Mouse (Mus musculus) heart, adult 2 months (tissue): ENCODE results near the gene Nkiras1. TPM values are rescaled to one million over a fixed set of nuclear protein-coding genes. Genes with fewer than 3 reads are reported as not detected.
"Not testable (repeated sequence)": the region's sequence is repeated elsewhere in the genome, so short reads cannot be mapped to it uniquely, and the experiment has no call there.

ENCODE experiments used
- DNase-seq, 2 experiments: peaks; one replicate each; pipeline ENCODE4 v3.0.0; 2021
- H3K27ac ChIP-seq: fragments of 200-600 bp; 2 replicates; pipeline ENCODE4 v1.8.1; 2022
- H3K27me3 ChIP-seq: fragments of 200-500 bp; 2 replicates; pipeline ENCODE4 v1.6.1; 2012; ENCODE audit warnings: mild to moderate bottlenecking, low read length, inconsistent platforms, mixed read lengths; ENCODE audit not compliant: control insufficient read depth, insufficient read depth
- H3K36me3 ChIP-seq: fragments of 200-500 bp; 2 replicates; pipeline ENCODE4 v1.6.1; 2012; ENCODE audit warnings: low read length, inconsistent platforms; ENCODE audit not compliant: control insufficient read depth, insufficient read depth
- H3K4me1 ChIP-seq: fragments of 200-500 bp; 2 replicates; pipeline ENCODE4 v1.6.1; 2011; ENCODE audit warnings: low read length; ENCODE audit not compliant: control insufficient read depth, insufficient read depth
- H3K4me3 ChIP-seq: fragments of 200-600 bp; 2 replicates; pipeline ENCODE4 v1.8.1; 2022
- H3K79me2 ChIP-seq: fragments of 200-500 bp; replicated peaks from 2 replicates; pipeline ENCODE4 v1.6.1; 2012; ENCODE audit warnings: mild to moderate bottlenecking, inconsistent platforms, low read length, moderate library complexity, mixed read lengths; ENCODE audit not compliant: control insufficient read depth, insufficient read depth
- H3K9ac ChIP-seq: fragments of 200-500 bp; 2 replicates; pipeline ENCODE4 v1.6.1; 2012; ENCODE audit warnings: low read depth, mild to moderate bottlenecking, control low read depth, inconsistent platforms, low read length, mixed read lengths
- CTCF ChIP-seq: fragments of 200-600 bp; IDR thresholded peaks from 2 replicates; pipeline ENCODE4 v1.8.1; 2022; ENCODE audit warnings: antibody characterized with exemption, mild to moderate bottlenecking, moderate library complexity
- EP300 ChIP-seq: fragments of 200-500 bp; IDR thresholded peaks from 2 replicates; pipeline ENCODE4 v1.6.1; 2011; ENCODE audit warnings: low read depth, low read length, control low read depth; ENCODE audit not compliant: insufficient read depth
- POLR2A ChIP-seq: fragments of 200-500 bp; IDR thresholded peaks from 2 replicates; pipeline ENCODE4 v1.6.1; 2011; ENCODE audit warnings: mild to moderate bottlenecking, low read depth, low read length, control low read depth; ENCODE audit not compliant: insufficient read depth
- WGBS: fragments of 180-500 bp; shearing (Covaris S2); methylation state at CpG from one replicate; pipeline ENCODE4 v1.1.7; 2018; 5-methylcytosine and 5-hydroxymethylcytosine counted together
- intact Hi-C: fragments of 180-260 bp; cut with DNase I; formaldehyde crosslinking; loops from one replicate; pipeline ENCODE4 v1.15.1; 2025
- polyA plus RNA-seq: library from polyadenylated mRNA; depleted of rRNA; stranded (reverse); fragments of >200 nt; gene quantifications from 2 replicates; pipeline ENCODE4 v1.2.3, GENCODE M21; 2012
- total RNA-seq, 2 experiments: library from RNA; stranded (reverse); gene quantifications; 2 replicates each; pipeline ENCODE4 v1.2.3; 2021

Nkiras1 gene
- total and polyA plus RNA-seq, 3 experiments, result 12.7 to 35.9 (median 31.5) TPM

DNA sequence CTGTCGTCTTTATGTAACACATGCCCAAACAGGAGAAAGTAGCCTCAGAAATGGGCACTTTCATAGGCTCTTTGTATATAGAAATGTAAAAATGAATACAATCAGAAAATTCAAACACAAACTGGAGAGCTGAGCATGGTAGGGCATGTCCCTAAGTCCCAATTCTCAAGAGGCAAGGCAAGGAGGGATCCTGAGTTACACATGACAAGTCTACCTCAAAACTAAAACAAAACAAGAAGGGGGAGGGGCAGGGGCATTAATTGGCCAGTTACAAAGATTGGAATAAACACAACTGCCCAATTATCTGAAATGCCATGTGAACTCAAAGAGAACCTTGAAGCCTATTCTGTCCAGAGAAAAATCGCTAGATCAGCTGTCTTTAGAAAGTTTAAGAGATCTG, 37.9 kb upstream of the Nkiras1 start:
- WGBS, result 73% methylated on average over 2 of the region's 2 CpGs
- no peak for DNase-seq
- no peak overlapping the region for H3K9ac ChIP-seq

GRCm38 (mm10) chr14:18233981-18234960, 36.7 kb upstream of the Nkiras1 start:
- WGBS, result 15% methylated on average over 5 of the region's 5 CpGs
- no peak for TF ChIP-seq EP300
- no peak for TF ChIP-seq CTCF
- TF ChIP-seq POLR2A, result no peak
- peak overlapping the region; percentile 9; the same call in 1 of the 2 replicates for H3K4me3 ChIP-seq
- DNase-seq, result peak in 1 of 2 experiments; percentile 48
- H3K9ac ChIP-seq, result peak overlapping the region; percentile 47; the same call in 1 of the 2 replicates
- H3K4me1 ChIP-seq, result peaks cover 16% of the 10 kb centered on the region
- peak overlapping the region; percentile 78 for H3K27ac ChIP-seq
- no peaks in the 10 kb centered on the region for H3K27me3 ChIP-seq
- intact Hi-C loops, result no loop called here
- H3K36me3 ChIP-seq, result peaks cover 35% of the 10 kb centered on the region
- peaks cover 8% of the 10 kb centered on the region for H3K79me2 ChIP-seq

More for the DNA sequence above, 37.9 kb upstream of the Nkiras1 start:
- no peak for TF ChIP-seq CTCF
- TF ChIP-seq EP300, result no peak
- TF ChIP-seq POLR2A, result no peak
- no peak overlapping the region for H3K4me3 ChIP-seq
- peaks cover 35% of the 10 kb centered on the region for H3K36me3 ChIP-seq
- peak overlapping the region; percentile 78 for H3K27ac ChIP-seq
- no peaks in the 10 kb centered on the region for H3K27me3 ChIP-seq
- peaks cover 16% of the 10 kb centered on the region for H3K4me1 ChIP-seq
- intact Hi-C loops, result no loop called here
- H3K79me2 ChIP-seq, result peaks cover 9% of the 10 kb centered on the region

DNA sequence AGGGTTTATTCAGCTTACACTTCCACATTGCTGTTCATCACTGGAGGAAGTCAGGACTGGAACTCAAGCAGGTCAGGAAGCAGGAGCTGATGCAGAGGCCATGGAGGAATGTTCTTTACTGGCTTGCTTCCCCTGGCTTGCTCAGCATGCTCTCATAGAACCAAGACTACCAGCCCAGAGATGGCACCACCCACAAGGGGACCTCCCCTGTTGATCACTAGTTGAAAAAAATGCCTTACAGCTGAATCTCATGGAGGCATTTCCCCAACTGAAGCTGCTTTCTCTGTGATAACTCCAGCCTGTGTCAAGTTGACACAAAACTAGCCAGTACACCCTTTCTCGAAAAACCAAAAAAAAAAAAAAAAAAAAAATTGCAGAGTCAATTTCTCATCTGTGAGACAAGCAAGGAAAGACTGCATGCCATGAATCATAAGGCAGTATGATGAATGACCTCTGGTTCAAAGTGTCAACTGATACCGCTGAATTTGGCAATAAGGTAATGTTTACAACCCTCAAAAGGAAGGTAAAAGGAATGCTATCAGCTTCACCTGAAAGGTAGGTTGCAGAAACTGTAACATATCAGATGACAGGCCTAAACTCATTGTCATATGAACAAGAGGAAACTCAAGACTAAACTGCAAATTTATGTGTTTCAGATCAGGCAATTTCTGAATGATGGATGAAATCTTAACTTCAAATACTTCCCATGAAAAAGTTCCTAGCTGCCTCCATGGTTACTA, 34.3 kb upstream of the Nkiras1 start:
- peak overlapping the region; percentile 99 for H3K27ac ChIP-seq
- WGBS, result 62% methylated on average over 2 of the region's 2 CpGs
- H3K36me3 ChIP-seq, result peaks cover 35% of the 10 kb centered on the region
- intact Hi-C loops, H3K4me3 ChIP-seq, H3K27me3 ChIP-seq, H3K79me2 ChIP-seq, DNase-seq, H3K9ac ChIP-seq: not testable (repeated sequence)
- peaks cover 16% of the 10 kb centered on the region for H3K4me1 ChIP-seq

- 46% methylated on average over 4 of the region's 4 CpGs for WGBS
- H3K9ac ChIP-seq, result peak overlapping the region; percentile 29; the same call in 1 of the 2 replicates
- intact Hi-C loops, result no loop called here
Measured at GRCm38 (mm10) chr14:18237381-18237780, 33.6 kb upstream of the Nkiras1 start.

DNA sequence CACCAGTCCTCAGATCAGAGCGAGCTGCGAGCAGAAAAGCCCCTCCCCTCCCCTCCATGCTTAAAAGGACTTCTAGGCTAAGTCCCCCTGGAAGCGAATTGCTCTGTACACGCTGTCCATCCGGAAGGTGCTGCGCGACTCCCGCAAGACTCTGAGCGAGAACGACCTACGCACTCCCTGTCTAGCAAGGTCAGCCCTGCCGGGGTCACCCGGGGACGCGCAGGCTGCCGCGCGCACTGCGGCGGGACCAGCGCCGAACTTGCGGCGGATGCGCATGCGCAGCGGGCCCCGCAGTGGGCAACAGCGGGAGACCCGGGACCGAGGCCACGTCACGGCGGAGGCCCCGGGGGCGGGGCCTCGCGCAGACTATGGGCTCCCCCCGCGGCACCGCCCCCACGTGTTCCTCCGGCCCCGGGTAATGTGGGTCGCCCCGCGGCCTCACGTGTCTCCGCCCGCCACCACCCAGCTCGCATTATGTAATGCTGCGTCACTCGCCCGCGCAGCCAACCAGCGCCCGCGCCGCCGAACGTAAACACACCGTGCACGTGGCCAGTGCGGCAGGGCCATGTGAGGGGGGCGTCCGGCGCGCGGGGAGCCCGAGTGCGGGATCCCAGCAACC, 32.7 kb upstream of the Nkiras1 start:
- 1% methylated on average over 71 of the region's 71 CpGs for WGBS
- intact Hi-C loops, result loop anchor here (1.0 kb wide), 1 partner anchor 33 kb away; the partner anchor contains the start of genes Nkiras1 and Rpl15
- Histone ChIP-seq H3K27ac (peak overlapping the region; percentile 99), H3K36me3 (peaks cover 24% of the 10 kb centered on the region), H3K79me2 (peaks cover 2% of the 10 kb centered on the region; the same call in 1 of the 2 replicates), H3K4me1 (peaks cover 9% of the 10 kb centered on the region), H3K4me3 (peak overlapping the region; percentile 66), H3K9ac (peak overlapping the region; percentile 97), H3K27me3 (no peaks in the 10 kb centered on the region)
- DNase-seq, result peak; percentile 98 to 100
- TF ChIP-seq CTCF (no peak), EP300 (peak; percentile 78), POLR2A (peak; percentile 75)

More at GRCm38 (mm10) chr14:18237381-18237780, 33.6 kb upstream of the Nkiras1 start:
- Histone ChIP-seq H3K4me1 (peaks cover 14% of the 10 kb centered on the region), H3K27me3 (no peaks in the 10 kb centered on the region), H3K79me2 (peaks cover 4% of the 10 kb centered on the region), H3K36me3 (peaks cover 33% of the 10 kb centered on the region), H3K27ac (peak overlapping the region; percentile 99), H3K4me3 (peak overlapping the region; percentile 66)
- TF ChIP-seq EP300 (no peak), CTCF (no peak), POLR2A (no peak)
- no peak for DNase-seq
